Mouse (Mus musculus) heart, postnatal 0 days (tissue): ENCODE data around the gene Lst1.

Experiments
- CTCF ChIP-seq: IDR thresholded peaks from 2 replicates; pipeline ENCODE4 v1.5.1; 2016; ENCODE audit warnings: antibody characterized with exemption, control low read depth, low read depth
- EP300 ChIP-seq: IDR thresholded peaks from 2 replicates; pipeline ENCODE4 v1.6.1; 2016; ENCODE audit warnings: antibody characterized with exemption, low read depth

DNA sequence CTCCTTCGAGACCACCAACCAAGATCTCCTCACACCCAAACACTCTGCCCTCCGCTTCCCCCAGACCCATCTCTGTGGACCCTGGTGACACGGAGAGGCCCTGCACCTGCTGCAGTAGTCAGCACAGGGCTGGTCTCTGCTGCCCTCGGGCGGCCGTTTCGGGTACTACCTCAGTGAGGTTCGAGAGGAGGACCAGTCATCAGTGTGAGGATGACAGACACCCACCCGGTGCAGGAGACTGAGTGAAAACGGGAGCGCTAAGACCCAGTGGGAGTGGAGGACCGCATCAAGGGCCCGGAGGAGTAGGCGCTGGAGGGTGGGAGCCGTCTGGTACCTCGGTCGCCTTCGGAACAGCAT, 48.1 kb upstream of the Lst1 start:
- TF ChIP-seq CTCF (peak; percentile 96), EP300 (no peak)
